Comparison of ENCODE assay signal across 8 mouse cellular contexts in the genomic region with DNA sequence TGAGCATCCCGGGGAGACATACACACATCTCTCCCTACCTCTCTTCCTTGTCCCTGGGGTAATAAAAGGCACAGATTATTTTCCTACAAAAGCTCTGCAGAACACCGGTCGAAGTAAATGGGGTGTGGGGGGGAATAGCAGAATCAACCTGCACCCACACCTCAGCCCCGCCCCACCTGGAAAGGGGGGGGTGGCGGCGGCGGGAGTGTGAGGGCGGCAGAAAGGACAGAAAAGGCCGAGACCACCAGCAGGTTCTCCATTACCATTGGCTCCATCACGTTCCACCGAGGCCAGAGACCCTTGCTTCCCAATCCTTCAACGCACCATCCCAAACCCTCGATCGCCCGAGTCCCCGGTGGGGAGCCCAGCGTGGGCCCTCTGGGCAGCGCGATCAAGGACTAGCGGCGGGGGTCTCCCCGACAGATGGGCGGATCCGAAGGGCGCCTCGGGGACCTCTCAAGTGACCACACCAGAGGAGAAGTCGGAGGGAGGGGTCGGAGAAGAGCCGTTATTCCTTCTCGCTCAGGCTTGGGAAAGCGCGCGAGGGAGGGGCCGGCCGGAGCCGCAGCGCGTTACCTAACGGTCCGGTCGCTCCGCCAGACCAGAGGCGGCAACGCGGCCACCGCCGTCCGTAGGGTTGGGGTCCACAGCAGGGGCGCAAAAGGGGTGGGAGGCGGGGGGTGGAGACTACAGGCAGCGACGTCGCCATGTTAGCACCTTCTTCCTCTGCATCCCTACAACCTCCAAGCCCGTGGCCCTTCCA. TPM values are rescaled to one million over a fixed set of nuclear protein-coding genes. Genes with fewer than 3 reads are reported as not detected.
DNase-seq lines count a peak whose midpoint lies in the region; TF ChIP-seq lines count a peak whose summit lies in the region.

No protein-coding gene starts in this region.

- peak overlapping the region; percentile 77 for H3K4me3 ChIP-seq in thymus, adult 2 months (ENCODE audit: control insufficient read depth, insufficient read depth, low read length)
- peak overlapping the region; percentile 95 for H3K4me3 ChIP-seq in spleen, adult 2 months (ENCODE audit: extremely low read depth, insufficient read depth, insufficient read length)

- peak; percentile 56 for DNase-seq in thymus, adult 2 months
- DNase-seq in thymus, postnatal 10 days (ENCODE audit: low spot score in 2 of 2): no peak
- peak; percentile 80 for DNase-seq in cerebellum, adult 9-10 months
- DNase-seq in frontal cortex, postnatal 10 days (ENCODE audit: low spot score in 2 of 2): peak; percentile 59
- DNase-seq in kidney, postnatal 36 days: peak; percentile 28 to 29
- DNase-seq in lung, postnatal 36 days: peak; percentile 37
- peak in 1 of 2 experiments; percentile 39 for DNase-seq in spleen, adult 2 months (ENCODE audit: low read depth in 1 of 2, low spot score in 2 of 2)
- no peak for DNase-seq in Muller cell, postnatal 12 days (ENCODE audit: inconsistent ontology term)

- peak overlapping the region; percentile 52; the same call in 1 of the 2 replicates for H3K27ac ChIP-seq in thymus, adult 2 months (ENCODE audit: control insufficient read depth, insufficient read depth, low read length)
- H3K27ac ChIP-seq in spleen, adult 2 months (ENCODE audit: insufficient read depth, low read length): peak overlapping the region; percentile 89

- TF ChIP-seq POLR2A in thymus, adult 2 months (IDR thresholded peaks at IDR 0.05; ENCODE audit: control insufficient read depth, extremely low read depth, insufficient read depth, low read length, poor library complexity): no peak
- TF ChIP-seq POLR2A in spleen, adult 2 months (IDR thresholded peaks at IDR 0.05; ENCODE audit: low read depth, low read length): no peak

- TF ChIP-seq CTCF in thymus, adult 2 months (IDR thresholded peaks at IDR 0.05; ENCODE audit: borderline replicate concordance, control insufficient read depth, extremely low read depth, insufficient read depth, low read length, poor library complexity): no peak
- no peak for TF ChIP-seq CTCF in spleen, adult 2 months (IDR thresholded peaks at IDR 0.05; ENCODE audit: extremely low read depth, insufficient read depth, insufficient read length, insufficient replicate concordance)

- H3K27me3 ChIP-seq in thymus, adult 2 months (ENCODE audit: control insufficient read depth, insufficient read depth, low read length): no peaks in the 10 kb centered on the region
- H3K27me3 ChIP-seq in spleen, adult 2 months (ENCODE audit: control insufficient read depth, insufficient read depth, low read length): no peaks in the 10 kb centered on the region

- WGBS in thymus, adult 2 months: under 1% methylated on average over 54 of the region's 54 CpGs
- under 1% methylated on average over 54 of the region's 54 CpGs for WGBS in spleen, adult 2 months

- H3K4me1 ChIP-seq in thymus, adult 2 months (replicated peaks; ENCODE audit: control insufficient read depth, insufficient read depth, low read length): no peaks in the 10 kb centered on the region; the same call in 1 of the 2 replicates
- peaks cover 2% of the 10 kb centered on the region; the same call in 1 of the 2 replicates for H3K4me1 ChIP-seq in spleen, adult 2 months (ENCODE audit: control insufficient read depth, insufficient read depth, insufficient read length)

- H3K36me3 ChIP-seq in thymus, adult 2 months (ENCODE audit: control insufficient read depth, insufficient read depth, low read length): no peaks in the 10 kb centered on the region
- H3K36me3 ChIP-seq in spleen, adult 2 months (ENCODE audit: control insufficient read depth, insufficient read depth, low read length): no peaks in the 10 kb centered on the region

RNA-seq across cellular contexts. Expression of a gene that starts 0.6 kb away (rescaled TPM):
- 23.9 and 24.1 TPM in 2 replicates for polyA plus RNA-seq in thymus, adult 2 months (2012; rRNA removed)
- 6.5 and 8.7 TPM in 2 replicates for polyA plus RNA-seq in spleen, adult 2 months (2012; rRNA removed)

RNA-seq across cellular contexts. Expression of a gene that starts 19.2 kb away (rescaled TPM):
- 378 and 530 TPM in 2 replicates for polyA plus RNA-seq in thymus, adult 2 months (2012; rRNA removed)
- polyA plus RNA-seq in spleen, adult 2 months (2012; rRNA removed): 155 and 165 TPM in 2 replicates

Comparison
In these comparisons a context has a peak if more than half of its experiments do, and no peak if none do; other contexts are left out.
1. DNase-seq: peak in thymus, adult 2 months (single experiment), cerebellum, adult 9-10 months (single experiment), frontal cortex, postnatal 10 days (2 of 2), kidney, postnatal 36 days (2 of 2) and lung, postnatal 36 days (single experiment); none in thymus, postnatal 10 days (0 of 2) and Muller cell, postnatal 12 days (single experiment).